Mouse (Mus musculus) left cerebral cortex, adult 8-10 months (tissue): Measurements from ENCODE around the gene Lama5. TPM values are rescaled to one million over a fixed set of nuclear protein-coding genes. Genes with fewer than 3 reads are reported as not detected.

ENCODE experiments used
- DNase-seq, 2 experiments: peaks; one replicate each; pipeline ENCODE4 v3.0.0; 2022; ENCODE audit warnings: low spot score in 2 of 2
- microRNA-seq, 2 experiments: library from miRNA; unstranded; fragments of <30 nt; microRNA quantifications; one replicate each; pipeline ENCODE4 v1.2.0; 2022
- total RNA-seq, 4 experiments: library from RNA; stranded (reverse); gene quantifications; 2 replicates each; pipeline ENCODE4 v1.2.4; 2022

The Lama5 gene
- total RNA-seq, 4 experiments from 2014 or later: 5.9 to 11.1 (median 7.3) TPM

GRCm38 (mm10) chr2:180147379-180147778 is 78.3 kb downstream of the Lama5 start:
- no peak for DNase-seq

DNA sequence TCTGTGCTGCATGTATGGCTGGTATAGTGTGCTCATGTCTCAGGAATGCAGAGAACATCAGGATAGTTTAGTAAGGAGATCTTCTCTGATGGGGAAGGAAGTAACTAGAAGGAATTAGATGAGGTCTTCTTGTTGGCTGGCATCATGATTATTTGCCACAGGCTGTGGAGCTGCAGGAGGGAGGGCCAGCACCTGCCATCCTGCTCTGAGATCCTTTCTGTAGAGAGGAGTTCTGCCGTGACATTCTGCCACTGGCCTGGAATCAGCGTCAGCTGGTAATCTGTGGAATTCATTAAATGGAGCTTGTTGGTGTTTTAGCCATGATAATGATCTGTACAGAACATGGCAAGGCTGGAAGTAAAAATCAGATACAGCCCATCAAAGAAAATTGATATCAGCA is 79.6 kb downstream of the Lama5 start:
- no peak for DNase-seq

- no peak for DNase-seq
These were observed 90.2 kb downstream of the Lama5 start for GRCm38 (mm10) chr2:180135414-180135813.

GRCm38 (mm10) chr2:180133911-180134310 is 91.7 kb downstream of the Lama5 start:
- DNase-seq: no peak

DNA sequence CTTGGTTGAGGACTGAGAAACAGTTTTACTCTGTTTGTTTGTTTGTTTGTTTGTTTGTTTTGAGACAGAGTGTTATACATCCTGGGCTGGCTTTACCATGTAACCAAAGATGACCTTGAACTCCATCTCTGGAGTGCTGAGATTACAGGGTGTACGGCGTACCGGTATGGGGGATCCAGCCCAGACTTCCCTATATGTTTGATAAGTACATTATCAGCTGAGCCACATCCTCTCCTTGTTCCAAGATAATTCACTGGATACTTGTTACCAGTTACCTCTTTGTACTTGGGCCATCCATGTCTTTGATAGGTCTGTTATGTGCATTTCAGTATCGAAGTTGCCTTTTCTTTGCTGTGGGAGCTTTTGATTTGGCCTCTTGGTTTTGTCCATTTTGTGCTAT is 92.4 kb downstream of the Lama5 start:
- DNase-seq: no peak

- no peak for DNase-seq
These were observed 98.0 kb downstream of the Lama5 start for GRCm38 (mm10) chr2:180127675-180128074.

Small RNA genes lying within 50 kb of the gene (microRNA-seq; reads per million reads assigned to microRNA genes)
- gene Mir3091 (0 to 0.44 reads per million in 2 experiments), gene Mir7005 (0 reads per million in 2 experiments)

Other genes with a start within 250 kb of the Lama5 start
- 10 to 100 TPM; 21.2 to 28.4 (median 24.7) TPM for gene Taf4, start 249.2 kb downstream of the Lama5 start, total RNA-seq
- 100 to 1,000 TPM in 3 of 4 experiments, 10 to 100 TPM in 1; 99.1 to 113 (median 109) TPM for gene Lsm14b, start 200.9 kb downstream of the Lama5 start, total RNA-seq
- gene Psma7, start 183.4 kb downstream of the Lama5 start, total RNA-seq: 100 to 1,000 TPM; 169 to 186 (median 174) TPM
- gene Ss18l1, start 183.3 kb downstream of the Lama5 start, total RNA-seq: 10 to 100 TPM; 37.1 to 40.6 (median 38.9) TPM
- gene Mtg2, start 155.3 kb downstream of the Lama5 start, total RNA-seq: 10 to 100 TPM; 14.8 to 18.1 (median 16.8) TPM
- gene Hrh3, start 121.4 kb downstream of the Lama5 start, total RNA-seq: 100 to 1,000 TPM in 3 of 4 experiments, 10 to 100 TPM in 1; 95.0 to 129 (median 126) TPM
- gene Osbpl2, start 106.6 kb downstream of the Lama5 start, total RNA-seq: 10 to 100 TPM; 56.0 to 59.0 (median 58.3) TPM
- 100 to 1,000 TPM; 107 to 109 (median 108) TPM for gene Adrm1, start 54.4 kb downstream of the Lama5 start, total RNA-seq
- gene Rps21, start 31.5 kb upstream of the Lama5 start, total RNA-seq: 100 to 1,000 TPM; 616 to 845 (median 743) TPM
- gene Cables2, start 47.6 kb upstream of the Lama5 start, total RNA-seq: 10 to 100 TPM; 27.2 to 31.6 (median 27.7) TPM
- gene Rbbp8nl, start 64.0 kb upstream of the Lama5 start, total RNA-seq: not detected
- not detected for gene Gata5, start 108.8 kb upstream of the Lama5 start, total RNA-seq
- gene Slco4a1, start 230.4 kb upstream of the Lama5 start, total RNA-seq: 1 to 10 TPM; 1.8 to 3.6 (median 2.9) TPM